Mouse (Mus musculus): ENCODE measurements around the gene Zfp385b.

GRCm38 (mm10) chr2:77541681-77542080 lies 277.8 kb downstream of the Zfp385b start:
- TF ChIP-seq CTCF (IDR thresholded peaks at IDR 0.05; ENCODE audit: borderline replicate concordance, insufficient read depth, low read depth, low read length) (no peak), POLR2A (IDR thresholded peaks at IDR 0.05; ENCODE audit: borderline replicate concordance, insufficient read depth, low read length) (no peak)

Data from cerebellum, adult 2 months (tissue).